Mouse (Mus musculus): ENCODE measurements around the gene Tarm1. TPM values are rescaled to one million over a fixed set of nuclear protein-coding genes. Genes with fewer than 3 reads are reported as not detected.

Gene Tarm1
- polyA plus RNA-seq, 1 experiment from 2014 or later, result 0.41 TPM

- H3K4me1 ChIP-seq, result no peaks in the 10 kb centered on the region
- no peak overlapping the region for H3K9ac ChIP-seq
- ATAC-seq (ENCODE audit: insufficient read depth, low FRiP score, low read depth), result no peak
- H3K4me3 ChIP-seq (replicated peaks), result no peak overlapping the region
- no peaks in the 10 kb centered on the region for H3K27me3 ChIP-seq (replicated peaks)
- H3K9me3 ChIP-seq, result no peaks in the 10 kb centered on the region
- no peak overlapping the region for H3K27ac ChIP-seq
- H3K36me3 ChIP-seq, result no peaks in the 10 kb centered on the region
- 55% methylated on average over 10 of the region's 11 CpGs for WGBS
- H3K4me2 ChIP-seq, result no peak overlapping the region
These were observed 48.8 kb downstream of the Tarm1 start for GRCm38 (mm10) chr7:3453486-3454183.

DNA sequence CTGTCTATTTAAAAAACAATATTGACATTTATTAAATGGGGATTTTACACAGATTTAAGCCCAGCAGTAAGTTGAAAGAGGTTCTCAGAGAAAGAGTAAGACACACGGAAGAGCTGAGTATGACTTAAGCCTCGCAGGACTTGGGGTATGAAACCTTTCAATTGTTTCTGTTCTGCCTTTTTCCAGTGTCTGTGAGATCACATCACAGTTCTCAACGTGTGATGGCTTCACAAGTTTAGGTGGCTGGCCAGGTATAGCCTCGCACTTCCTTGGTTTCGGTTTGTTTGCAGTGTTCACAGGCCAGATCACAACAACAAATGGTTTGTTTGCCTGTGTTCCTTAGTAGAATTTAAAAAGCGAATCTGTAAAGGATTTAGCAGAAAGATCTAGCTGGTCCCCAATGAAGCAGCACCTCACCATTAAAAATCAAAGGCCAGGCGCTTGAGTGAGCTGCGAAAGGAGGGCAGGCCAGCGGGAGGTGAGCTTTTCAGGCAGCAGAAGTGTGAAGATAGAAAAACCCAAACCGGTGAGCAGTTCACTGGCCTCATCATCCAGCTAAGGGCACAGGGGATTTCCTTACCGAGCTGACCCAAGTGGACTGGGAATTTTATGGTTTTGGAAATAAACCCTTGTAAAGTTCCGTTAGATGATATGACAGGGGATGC is 49.5 kb downstream of the Tarm1 start:
- no peak overlapping the region for H3K4me3 ChIP-seq (replicated peaks)
- H3K9me3 ChIP-seq, result no peaks in the 10 kb centered on the region
- H3K4me1 ChIP-seq, result no peaks in the 10 kb centered on the region
- H3K27ac ChIP-seq, result no peak overlapping the region
- no peak overlapping the region for H3K9ac ChIP-seq
- no peak for ATAC-seq (ENCODE audit: insufficient read depth, low FRiP score, low read depth)
- no peaks in the 10 kb centered on the region for H3K27me3 ChIP-seq (replicated peaks)
- H3K36me3 ChIP-seq, result no peaks in the 10 kb centered on the region
- WGBS, result 48% methylated on average over 12 of the region's 12 CpGs
- no peak overlapping the region for H3K4me2 ChIP-seq

GRCm38 (mm10) chr7:3451161-3451560 is 51.3 kb downstream of the Tarm1 start:
- Histone ChIP-seq H3K9me3 (no peaks in the 10 kb centered on the region), H3K4me3 (replicated peaks) (no peak overlapping the region), H3K4me2 (no peak overlapping the region), H3K27me3 (replicated peaks) (no peaks in the 10 kb centered on the region), H3K4me1 (no peaks in the 10 kb centered on the region), H3K27ac (no peak overlapping the region), H3K9ac (no peak overlapping the region), H3K36me3 (no peaks in the 10 kb centered on the region)
- 21% methylated on average over 6 of the region's 6 CpGs for WGBS
- no peak for ATAC-seq (ENCODE audit: insufficient read depth, low FRiP score, low read depth)

GRCm38 (mm10) chr7:3450671-3451070 is 51.8 kb downstream of the Tarm1 start:
- H3K4me2 ChIP-seq, result no peak overlapping the region
- H3K36me3 ChIP-seq, result no peaks in the 10 kb centered on the region
- H3K4me1 ChIP-seq, result no peaks in the 10 kb centered on the region
- no peaks in the 10 kb centered on the region for H3K9me3 ChIP-seq
- no peak overlapping the region for H3K27ac ChIP-seq
- H3K9ac ChIP-seq, result no peak overlapping the region
- no peak overlapping the region for H3K4me3 ChIP-seq (replicated peaks)
- no peaks in the 10 kb centered on the region for H3K27me3 ChIP-seq (replicated peaks)
- 56% methylated on average over 5 of the region's 5 CpGs for WGBS
- no peak for ATAC-seq (ENCODE audit: insufficient read depth, low FRiP score, low read depth)

DNA sequence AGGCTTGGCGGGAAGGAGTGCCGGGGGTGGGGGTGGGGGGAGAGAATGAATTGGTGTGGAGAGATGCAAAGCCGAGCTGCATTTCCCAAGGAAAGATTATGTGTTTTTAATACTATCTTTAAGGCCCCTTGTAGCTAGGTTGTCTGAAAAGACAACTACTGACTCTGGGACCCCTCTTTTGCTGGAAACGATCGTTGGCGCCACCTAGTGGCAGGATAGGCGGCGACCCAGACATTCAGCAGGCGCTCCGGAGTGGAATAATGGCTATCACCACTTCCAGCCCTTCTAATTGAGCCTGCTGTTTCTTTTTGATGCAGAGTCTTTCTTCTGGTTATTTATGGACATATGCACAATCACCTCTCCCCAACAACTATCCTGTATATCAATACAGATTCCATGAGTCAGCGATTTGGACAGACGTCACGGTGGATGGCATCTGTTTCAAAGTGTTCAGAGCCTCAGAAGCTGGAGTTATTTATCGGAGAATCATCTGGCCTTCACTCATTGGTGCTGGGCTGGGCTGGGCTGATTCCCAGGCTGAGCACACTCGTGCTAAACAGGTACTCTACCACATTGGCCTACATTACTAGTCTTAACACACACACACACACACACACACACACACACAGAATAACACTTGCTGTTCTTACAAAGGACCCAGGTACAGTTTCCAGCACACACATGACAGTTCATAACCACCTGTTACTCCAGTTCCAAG is 53.5 kb downstream of the Tarm1 start:
- Histone ChIP-seq H3K4me3 (replicated peaks) (no peak overlapping the region), H3K27me3 (replicated peaks) (no peaks in the 10 kb centered on the region), H3K4me2 (no peak overlapping the region), H3K4me1 (no peaks in the 10 kb centered on the region), H3K27ac (no peak overlapping the region), H3K9ac (no peak overlapping the region), H3K9me3 (no peaks in the 10 kb centered on the region), H3K36me3 (no peaks in the 10 kb centered on the region)
- peak; percentile 50; the same call in 1 of the 2 replicates for ATAC-seq (ENCODE audit: insufficient read depth, low FRiP score, low read depth)
- 19% methylated on average over 15 of the region's 15 CpGs for WGBS

GRCm38 (mm10) chr7:3447026-3447425 is 55.4 kb downstream of the Tarm1 start:
- H3K4me3 ChIP-seq (replicated peaks), result no peak overlapping the region
- no peak overlapping the region for H3K27ac ChIP-seq
- H3K27me3 ChIP-seq (replicated peaks), result no peaks in the 10 kb centered on the region
- no peaks in the 10 kb centered on the region for H3K4me1 ChIP-seq
- WGBS, result 78% methylated on average over 4 of the region's 4 CpGs
- no peak for ATAC-seq (ENCODE audit: insufficient read depth, low FRiP score, low read depth)
- H3K9ac ChIP-seq, result no peak overlapping the region
- no peaks in the 10 kb centered on the region for H3K9me3 ChIP-seq
- H3K36me3 ChIP-seq, result no peaks in the 10 kb centered on the region
- no peak overlapping the region for H3K4me2 ChIP-seq

DNA sequence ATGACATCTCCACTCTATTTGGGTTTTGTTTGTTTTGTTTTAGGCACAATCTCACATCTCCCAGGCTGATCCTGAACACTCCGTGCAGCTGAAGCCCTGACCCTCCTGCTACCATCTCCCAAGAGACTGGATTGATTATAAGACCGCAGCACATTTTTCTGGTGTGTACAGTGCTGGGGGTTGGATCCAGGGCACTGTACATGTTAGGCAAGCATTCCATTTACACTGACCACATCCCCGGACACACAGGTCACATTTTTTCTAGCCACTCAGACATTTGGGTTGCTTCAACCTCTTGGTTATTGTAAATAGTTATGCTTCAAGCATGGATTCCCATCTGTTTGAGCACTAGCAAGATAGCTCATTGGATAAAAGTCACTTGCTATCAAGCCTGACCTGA is 55.8 kb downstream of the Tarm1 start:
- H3K9me3 ChIP-seq, result no peaks in the 10 kb centered on the region
- H3K27ac ChIP-seq, result no peak overlapping the region
- WGBS, result 55% methylated on average over 3 of the region's 3 CpGs
- H3K4me3 ChIP-seq (replicated peaks), result no peak overlapping the region
- H3K4me1 ChIP-seq, result no peaks in the 10 kb centered on the region
- no peak overlapping the region for H3K4me2 ChIP-seq
- no peaks in the 10 kb centered on the region for H3K27me3 ChIP-seq (replicated peaks)
- no peak overlapping the region for H3K9ac ChIP-seq
- no peak for ATAC-seq (ENCODE audit: insufficient read depth, low FRiP score, low read depth)
- no peaks in the 10 kb centered on the region for H3K36me3 ChIP-seq

DNA sequence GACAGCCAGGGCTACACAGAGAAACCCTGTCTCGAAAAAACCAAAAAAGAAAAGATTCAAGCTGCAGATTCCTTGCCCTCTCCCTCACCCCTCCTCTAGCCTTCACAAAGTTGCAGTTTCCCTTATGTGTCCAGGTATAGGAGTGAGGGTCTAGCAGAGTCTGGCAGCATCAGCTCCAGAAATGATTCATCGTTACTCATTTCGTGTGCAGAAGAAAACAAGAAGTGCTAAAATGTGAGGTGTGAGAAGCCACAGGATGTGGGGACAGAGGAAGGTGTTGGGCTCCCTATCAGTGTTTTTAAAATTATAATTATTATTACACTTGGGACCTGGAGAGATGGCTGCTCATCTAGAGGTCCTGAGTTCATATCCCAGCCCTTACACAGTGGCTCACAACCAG is 57.7 kb downstream of the Tarm1 start:
- no peak for ATAC-seq (ENCODE audit: insufficient read depth, low FRiP score, low read depth)
- no peaks in the 10 kb centered on the region for H3K9me3 ChIP-seq
- 62% methylated on average over 3 of the region's 3 CpGs for WGBS

DNA sequence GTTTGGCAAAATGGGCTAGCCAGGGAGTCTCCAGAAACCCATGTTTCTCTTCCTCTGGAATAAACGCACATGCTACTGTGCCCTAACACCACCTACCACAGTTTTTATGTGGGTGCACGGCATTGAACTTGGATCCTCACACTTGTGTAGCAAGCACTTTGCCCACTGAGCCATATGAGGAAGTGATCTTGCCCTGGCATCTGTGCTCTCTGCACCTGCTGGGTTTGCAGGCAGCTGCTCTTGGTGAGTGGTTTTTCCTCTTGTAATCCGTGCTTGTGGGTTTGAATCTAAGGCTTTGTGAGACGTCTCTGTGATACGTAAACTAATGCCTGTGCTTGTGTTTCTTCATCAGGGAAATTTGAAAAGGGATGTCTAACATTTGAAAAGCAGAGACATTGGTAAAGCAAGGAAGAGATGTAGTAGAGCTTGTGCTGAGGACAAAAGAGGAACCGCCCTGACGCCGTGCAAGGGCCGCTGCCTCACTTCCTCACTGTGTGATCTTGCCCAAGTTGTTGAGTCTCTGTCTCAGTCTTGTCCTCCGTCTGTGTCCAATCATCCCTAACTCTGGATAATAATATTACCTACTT is 59.9 kb downstream of the Tarm1 start:
- Histone ChIP-seq H3K36me3 (no peaks in the 10 kb centered on the region), H3K4me1 (0 out of 2 replicates have a peak, but pooled peaks cover 2% of the 10 kb centered on the region), H3K4me2 (no peak overlapping the region), H3K9ac (no peak overlapping the region), H3K27ac (no peak overlapping the region), H3K9me3 (no peaks in the 10 kb centered on the region), H3K27me3 (replicated peaks) (no peaks in the 10 kb centered on the region), H3K4me3 (replicated peaks) (no peak overlapping the region)
- no peak for ATAC-seq (ENCODE audit: insufficient read depth, low FRiP score, low read depth)
- 74% methylated on average over 10 of the region's 10 CpGs for WGBS

More for the DNA sequence above, 57.7 kb downstream of the Tarm1 start:
- H3K36me3 ChIP-seq, result no peaks in the 10 kb centered on the region
- no peak overlapping the region for H3K27ac ChIP-seq
- H3K4me1 ChIP-seq, result no peaks in the 10 kb centered on the region
- H3K27me3 ChIP-seq (replicated peaks), result no peaks in the 10 kb centered on the region
- H3K9ac ChIP-seq, result no peak overlapping the region
- no peak overlapping the region for H3K4me3 ChIP-seq (replicated peaks)
- no peak overlapping the region for H3K4me2 ChIP-seq

GRCm38 (mm10) chr7:3440526-3440925 is 61.9 kb downstream of the Tarm1 start:
- 60% methylated on average over 8 of the region's 8 CpGs for WGBS
- no peak overlapping the region for H3K4me3 ChIP-seq (replicated peaks)
- no peak overlapping the region for H3K27ac ChIP-seq
- no peak overlapping the region for H3K4me2 ChIP-seq
- no peaks in the 10 kb centered on the region for H3K36me3 ChIP-seq
- H3K9ac ChIP-seq, result no peak overlapping the region
- no peaks in the 10 kb centered on the region for H3K9me3 ChIP-seq
- no peak for ATAC-seq (ENCODE audit: insufficient read depth, low FRiP score, low read depth)
- no peaks in the 10 kb centered on the region for H3K27me3 ChIP-seq (replicated peaks)
- 0 out of 2 replicates have a peak, but pooled peaks cover 2% of the 10 kb centered on the region for H3K4me1 ChIP-seq

DNA sequence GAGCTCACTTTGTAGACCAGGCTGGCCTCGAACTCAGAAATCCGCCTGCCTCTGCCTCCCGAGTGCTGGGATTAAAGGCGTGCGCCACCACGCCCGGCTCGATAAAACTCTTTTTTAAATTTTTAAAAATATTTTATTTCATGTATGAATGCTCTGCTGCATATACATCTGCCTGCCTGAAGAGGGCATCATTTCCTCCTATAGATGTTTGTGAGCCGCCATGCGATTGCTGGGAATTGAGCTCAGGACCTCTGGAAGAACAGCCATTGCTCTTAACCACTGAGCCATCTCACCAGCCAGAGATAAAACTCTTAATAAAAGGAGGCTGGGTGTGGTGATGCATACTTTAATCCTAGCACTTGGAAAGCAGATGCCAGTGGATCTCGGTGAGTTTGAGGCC is 62.4 kb downstream of the Tarm1 start:
- H3K4me1 ChIP-seq, result 0 out of 2 replicates have a peak, but pooled peaks cover 2% of the 10 kb centered on the region
- no peaks in the 10 kb centered on the region for H3K9me3 ChIP-seq
- H3K4me2 ChIP-seq, result no peak overlapping the region
- no peak overlapping the region for H3K9ac ChIP-seq
- H3K4me3 ChIP-seq (replicated peaks), result no peak overlapping the region
- no peak for ATAC-seq (ENCODE audit: insufficient read depth, low FRiP score, low read depth)
- no peaks in the 10 kb centered on the region for H3K36me3 ChIP-seq
- H3K27ac ChIP-seq, result no peak overlapping the region
- no peaks in the 10 kb centered on the region for H3K27me3 ChIP-seq (replicated peaks)
- WGBS, result 82% methylated on average over 11 of the region's 11 CpGs

DNA sequence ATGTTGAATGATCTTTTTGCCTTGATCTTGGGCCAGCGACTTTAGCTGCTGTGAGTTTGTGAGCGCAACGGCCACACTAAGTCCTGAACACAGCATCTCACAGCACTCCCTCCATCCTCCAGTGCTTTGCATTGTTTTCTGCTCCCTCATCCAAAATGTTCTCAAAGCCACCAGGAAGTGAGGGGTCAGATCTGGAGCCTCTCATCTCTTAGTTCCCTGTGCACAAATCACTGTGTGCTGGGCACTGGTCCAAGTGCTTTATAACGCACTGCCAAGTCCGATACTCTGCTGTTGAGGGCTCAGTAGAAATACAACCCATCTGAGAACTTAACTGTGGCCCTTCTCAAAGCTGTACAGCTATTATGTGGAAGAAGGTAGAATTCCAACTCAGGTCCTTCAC is 64.5 kb downstream of the Tarm1 start:
- WGBS, result 42% methylated on average over 5 of the region's 5 CpGs
- H3K4me1 ChIP-seq, result 0 out of 2 replicates have a peak, but pooled peaks cover 2% of the 10 kb centered on the region
- ATAC-seq (ENCODE audit: insufficient read depth, low FRiP score, low read depth), result no peak

More for the DNA sequence above, 64.5 kb downstream of the Tarm1 start:
- H3K9me3 ChIP-seq, result no peaks in the 10 kb centered on the region
- H3K4me3 ChIP-seq (replicated peaks), result no peak overlapping the region
- no peak overlapping the region for H3K27ac ChIP-seq
- H3K36me3 ChIP-seq, result no peaks in the 10 kb centered on the region
- H3K4me2 ChIP-seq, result no peak overlapping the region
- no peaks in the 10 kb centered on the region for H3K27me3 ChIP-seq (replicated peaks)
- H3K9ac ChIP-seq, result no peak overlapping the region
